Mouse (Mus musculus): Measurements from ENCODE around the gene Ppp1cb. TPM values are rescaled to one million over a fixed set of nuclear protein-coding genes. Genes with fewer than 3 reads are reported as not detected.

Gene Ppp1cb
- total RNA-seq, 2 experiments from 2014 or later: 221 to 282 TPM

Other genes with a start within 250 kb of the Ppp1cb start
- not detected in 2 replicates for gene Plb1, start 226.1 kb upstream of the Ppp1cb start, total RNA-seq (2014; fragmentation: Nextera tagmentation)
- not detected in 2 replicates for gene Plb1, start 226.1 kb upstream of the Ppp1cb start, total RNA-seq (2017)
- gene Yes1, start 152.3 kb downstream of the Ppp1cb start, total RNA-seq (2014; fragmentation: Nextera tagmentation): not detected in 2 replicates
- 1.3 TPM in 1 of 2 replicates, not detected in the other for gene Yes1, start 152.3 kb downstream of the Ppp1cb start, total RNA-seq (2017)

Measured in granulocyte monocyte progenitor cell, adult 5-6 weeks (primary cell).